Mouse (Mus musculus): Measurements from ENCODE around the gene Naip1. TPM values are rescaled to one million over a fixed set of nuclear protein-coding genes. Genes with fewer than 3 reads are reported as not detected.

The Naip1 gene
- polyA plus RNA-seq, 1 experiment: not detected

DNA sequence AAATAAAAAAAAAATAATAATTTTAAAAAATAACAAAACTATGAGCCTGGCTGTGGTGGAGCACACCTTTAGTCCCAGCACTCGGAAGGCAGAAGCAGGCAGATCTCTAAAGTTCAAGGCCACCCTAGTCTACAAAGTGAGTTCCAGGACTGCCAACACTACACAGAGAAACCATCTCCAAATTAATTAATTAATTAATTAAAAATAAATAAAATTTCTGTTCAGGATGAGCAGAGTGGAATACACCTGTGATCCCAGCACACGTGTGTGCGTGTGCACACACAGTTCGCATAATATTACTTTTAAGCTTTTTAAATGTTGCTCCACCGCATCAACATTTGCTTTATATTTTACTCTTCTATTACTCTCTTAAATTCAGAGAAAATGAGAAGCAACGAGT lies 39.0 kb upstream of the Naip1 start:
- H3K9ac ChIP-seq (ENCODE audit: low read depth, poor library complexity, severe bottlenecking): peak overlapping the region; percentile 71
- peaks cover 15% of the 10 kb centered on the region; the same call in 1 of the 2 replicates for H3K36me3 ChIP-seq (ENCODE audit: control insufficient read depth, insufficient read depth, low read length, poor library complexity, severe bottlenecking)
- H3K4me3 ChIP-seq (ENCODE audit: low read depth, low read length): peak overlapping the region; percentile 89
- TF ChIP-seq EP300 (IDR thresholded peaks at IDR 0.05; ENCODE audit: insufficient read depth, low read depth, low read length): no peak
- TF ChIP-seq CTCF (IDR thresholded peaks at IDR 0.05; ENCODE audit: low read depth, low read length): no peak
- no peak for TF ChIP-seq POLR2A (IDR thresholded peaks at IDR 0.05; ENCODE audit: insufficient read depth, low read length)
- H3K9me3 ChIP-seq (replicated peaks; ENCODE audit: control insufficient read depth, insufficient read depth, low read length, poor library complexity, severe bottlenecking): no peaks in the 10 kb centered on the region
- H3K4me1 ChIP-seq (ENCODE audit: control insufficient read depth, insufficient read depth, low read length): no peaks in the 10 kb centered on the region
- no peaks in the 10 kb centered on the region for H3K27me3 ChIP-seq (ENCODE audit: control insufficient read depth, insufficient read depth, low read length, poor library complexity, severe bottlenecking)
- H3K27ac ChIP-seq (ENCODE audit: insufficient read depth, low read length): no peak overlapping the region

DNA sequence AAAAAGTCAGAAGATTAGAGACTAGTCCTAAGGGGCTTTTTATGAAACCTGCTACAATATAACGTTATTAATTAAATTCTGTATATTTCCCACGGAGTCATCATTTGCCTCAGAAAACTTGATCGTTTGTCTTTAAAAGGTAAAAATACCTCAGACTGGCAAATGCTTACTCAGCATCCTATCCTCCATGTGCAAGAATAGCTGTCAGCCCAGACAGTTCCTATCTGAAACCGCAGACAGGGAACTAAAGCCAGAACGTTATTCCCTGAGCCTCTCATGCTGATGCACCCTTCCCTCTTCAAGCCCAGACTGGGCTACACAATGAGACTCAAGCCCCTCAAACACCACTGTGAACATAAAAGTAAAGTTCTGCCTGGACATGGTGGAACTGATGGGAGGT lies 37.8 kb upstream of the Naip1 start:
- Histone ChIP-seq H3K9ac (ENCODE audit: low read depth, poor library complexity, severe bottlenecking) (no peak overlapping the region), H3K9me3 (replicated peaks; ENCODE audit: control insufficient read depth, insufficient read depth, low read length, poor library complexity, severe bottlenecking) (no peaks in the 10 kb centered on the region), H3K4me1 (ENCODE audit: control insufficient read depth, insufficient read depth, low read length) (no peaks in the 10 kb centered on the region), H3K4me3 (ENCODE audit: low read depth, low read length) (no peak overlapping the region), H3K27ac (ENCODE audit: insufficient read depth, low read length) (no peak overlapping the region), H3K36me3 (ENCODE audit: control insufficient read depth, insufficient read depth, low read length, poor library complexity, severe bottlenecking) (peaks cover 15% of the 10 kb centered on the region), H3K27me3 (ENCODE audit: control insufficient read depth, insufficient read depth, low read length, poor library complexity, severe bottlenecking) (no peaks in the 10 kb centered on the region)
- TF ChIP-seq CTCF (IDR thresholded peaks at IDR 0.05; ENCODE audit: low read depth, low read length) (no peak), EP300 (IDR thresholded peaks at IDR 0.05; ENCODE audit: insufficient read depth, low read depth, low read length) (no peak), POLR2A (IDR thresholded peaks at IDR 0.05; ENCODE audit: insufficient read depth, low read length) (no peak)

DNA sequence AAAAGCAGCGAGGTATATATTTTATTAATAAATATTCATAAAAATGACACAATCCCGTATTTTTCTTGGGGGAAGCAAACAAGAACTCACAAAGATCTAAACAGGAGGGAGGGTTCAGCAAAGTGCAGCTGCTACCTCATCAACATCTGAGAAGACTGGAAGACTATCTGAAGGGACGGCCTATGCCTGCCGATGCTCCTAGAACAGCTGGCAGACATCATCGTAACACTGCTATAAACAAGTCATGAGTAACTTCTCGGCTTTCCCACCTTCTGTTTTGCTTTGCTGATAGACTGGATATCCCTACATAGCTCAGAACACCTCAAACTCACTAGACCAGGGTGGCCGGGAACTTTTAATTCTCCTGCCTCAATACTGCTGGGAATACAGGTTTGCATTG lies 30.9 kb upstream of the Naip1 start:
- no peaks in the 10 kb centered on the region for H3K4me1 ChIP-seq (ENCODE audit: control insufficient read depth, insufficient read depth, low read length)
- H3K36me3 ChIP-seq (ENCODE audit: control insufficient read depth, insufficient read depth, low read length, poor library complexity, severe bottlenecking): peaks cover 31% of the 10 kb centered on the region
- TF ChIP-seq POLR2A (IDR thresholded peaks at IDR 0.05; ENCODE audit: insufficient read depth, low read length) (no peak), EP300 (IDR thresholded peaks at IDR 0.05; ENCODE audit: insufficient read depth, low read depth, low read length) (no peak), CTCF (IDR thresholded peaks at IDR 0.05; ENCODE audit: low read depth, low read length) (no peak)
- H3K9me3 ChIP-seq (replicated peaks; ENCODE audit: control insufficient read depth, insufficient read depth, low read length, poor library complexity, severe bottlenecking): no peaks in the 10 kb centered on the region
- no peaks in the 10 kb centered on the region for H3K27me3 ChIP-seq (ENCODE audit: control insufficient read depth, insufficient read depth, low read length, poor library complexity, severe bottlenecking)
- H3K27ac ChIP-seq (ENCODE audit: insufficient read depth, low read length): no peak overlapping the region
- H3K9ac ChIP-seq (ENCODE audit: low read depth, poor library complexity, severe bottlenecking): no peak overlapping the region
- H3K4me3 ChIP-seq (ENCODE audit: low read depth, low read length): no peak overlapping the region

- Histone ChIP-seq H3K9me3 (replicated peaks; ENCODE audit: control insufficient read depth, insufficient read depth, low read length, poor library complexity, severe bottlenecking) (no peaks in the 10 kb centered on the region), H3K27ac (ENCODE audit: insufficient read depth, low read length) (no peak overlapping the region), H3K9ac (ENCODE audit: low read depth, poor library complexity, severe bottlenecking) (no peak overlapping the region), H3K4me3 (ENCODE audit: low read depth, low read length) (no peak overlapping the region), H3K27me3 (ENCODE audit: control insufficient read depth, insufficient read depth, low read length, poor library complexity, severe bottlenecking) (no peaks in the 10 kb centered on the region), H3K36me3 (ENCODE audit: control insufficient read depth, insufficient read depth, low read length, poor library complexity, severe bottlenecking) (peaks cover 13% of the 10 kb centered on the region), H3K4me1 (ENCODE audit: control insufficient read depth, insufficient read depth, low read length) (peaks cover 3% of the 10 kb centered on the region)
- TF ChIP-seq POLR2A (IDR thresholded peaks at IDR 0.05; ENCODE audit: insufficient read depth, low read length) (no peak), EP300 (IDR thresholded peaks at IDR 0.05; ENCODE audit: insufficient read depth, low read depth, low read length) (no peak), CTCF (IDR thresholded peaks at IDR 0.05; ENCODE audit: low read depth, low read length) (no peak)
Observed at GRCm38 (mm10) chr13:100463527-100464222, 11.0 kb upstream of the Naip1 start.

DNA sequence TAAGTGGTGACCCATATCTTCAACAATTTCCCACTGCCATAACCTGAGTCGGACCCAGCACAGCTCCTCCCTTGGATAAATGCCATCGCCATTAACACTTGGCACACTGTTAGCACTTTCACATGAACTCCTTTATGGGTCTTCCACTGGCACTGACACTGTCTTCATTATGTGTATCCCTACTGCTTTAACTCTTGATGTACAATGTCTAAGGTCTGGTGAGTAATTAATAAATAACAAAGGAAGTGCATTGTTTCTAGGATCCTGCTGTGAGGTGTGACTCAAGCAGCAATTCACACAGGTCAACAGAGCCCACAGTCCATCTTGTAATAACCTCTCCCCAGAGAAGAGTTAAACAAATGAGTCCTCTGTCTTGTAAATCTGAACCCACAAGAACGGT lies 8.7 kb upstream of the Naip1 start:
- Histone ChIP-seq H3K4me3 (ENCODE audit: low read depth, low read length) (no peak overlapping the region), H3K36me3 (ENCODE audit: control insufficient read depth, insufficient read depth, low read length, poor library complexity, severe bottlenecking) (peaks cover 4% of the 10 kb centered on the region; the same call in 1 of the 2 replicates), H3K9me3 (replicated peaks; ENCODE audit: control insufficient read depth, insufficient read depth, low read length, poor library complexity, severe bottlenecking) (no peaks in the 10 kb centered on the region)

DNA sequence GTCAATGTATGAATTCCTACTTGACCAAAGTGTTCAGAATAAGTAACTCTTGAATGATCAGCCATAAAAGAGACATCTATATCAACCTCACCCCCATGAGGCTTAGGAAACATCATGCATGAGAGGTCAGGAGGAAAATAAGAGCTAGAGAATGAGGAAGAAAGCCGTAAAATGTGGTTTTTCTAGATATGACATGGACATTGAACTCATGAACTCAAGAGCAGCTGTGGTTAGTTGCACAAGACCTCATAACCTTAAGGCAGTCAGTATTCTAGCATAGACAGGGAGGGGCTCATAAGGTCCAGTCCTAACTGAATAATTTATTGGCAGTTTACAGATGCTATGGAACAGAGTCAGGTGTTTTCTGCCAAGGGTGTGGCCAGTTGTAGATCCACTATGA lies 3.2 kb downstream of the Naip1 start:
- no peaks in the 10 kb centered on the region for H3K9me3 ChIP-seq (replicated peaks; ENCODE audit: control insufficient read depth, insufficient read depth, low read length, poor library complexity, severe bottlenecking)
- H3K27me3 ChIP-seq (ENCODE audit: control insufficient read depth, insufficient read depth, low read length, poor library complexity, severe bottlenecking): no peaks in the 10 kb centered on the region
- H3K4me3 ChIP-seq (ENCODE audit: low read depth, low read length): no peak overlapping the region
- H3K27ac ChIP-seq (ENCODE audit: insufficient read depth, low read length): no peak overlapping the region
- H3K9ac ChIP-seq (ENCODE audit: low read depth, poor library complexity, severe bottlenecking): no peak overlapping the region
- no peaks in the 10 kb centered on the region for H3K4me1 ChIP-seq (ENCODE audit: control insufficient read depth, insufficient read depth, low read length)
- no peaks in the 10 kb centered on the region for H3K36me3 ChIP-seq (ENCODE audit: control insufficient read depth, insufficient read depth, low read length, poor library complexity, severe bottlenecking)
- no peak for TF ChIP-seq POLR2A (IDR thresholded peaks at IDR 0.05; ENCODE audit: insufficient read depth, low read length)
- no peak for TF ChIP-seq CTCF (IDR thresholded peaks at IDR 0.05; ENCODE audit: low read depth, low read length)
- no peak for TF ChIP-seq EP300 (IDR thresholded peaks at IDR 0.05; ENCODE audit: insufficient read depth, low read depth, low read length)

More for the DNA sequence above, 8.7 kb upstream of the Naip1 start:
- H3K9ac ChIP-seq (ENCODE audit: low read depth, poor library complexity, severe bottlenecking): no peak overlapping the region
- TF ChIP-seq CTCF (IDR thresholded peaks at IDR 0.05; ENCODE audit: low read depth, low read length) (no peak), EP300 (IDR thresholded peaks at IDR 0.05; ENCODE audit: insufficient read depth, low read depth, low read length) (no peak), POLR2A (IDR thresholded peaks at IDR 0.05; ENCODE audit: insufficient read depth, low read length) (no peak)
- H3K4me1 ChIP-seq (ENCODE audit: control insufficient read depth, insufficient read depth, low read length): peaks cover 3% of the 10 kb centered on the region
- no peaks in the 10 kb centered on the region for H3K27me3 ChIP-seq (ENCODE audit: control insufficient read depth, insufficient read depth, low read length, poor library complexity, severe bottlenecking)
- H3K27ac ChIP-seq (ENCODE audit: insufficient read depth, low read length): no peak overlapping the region

Measured in ES-Bruce4 (cell line).